Mouse (Mus musculus): ENCODE measurements at regions not wholly inside any gene's neighbourhood (a gene's known extent, or its start where the extent isn't known, plus 50 kb on each side); places are given as distances from the start of the nearest gene placed in this dataset.

DNA sequence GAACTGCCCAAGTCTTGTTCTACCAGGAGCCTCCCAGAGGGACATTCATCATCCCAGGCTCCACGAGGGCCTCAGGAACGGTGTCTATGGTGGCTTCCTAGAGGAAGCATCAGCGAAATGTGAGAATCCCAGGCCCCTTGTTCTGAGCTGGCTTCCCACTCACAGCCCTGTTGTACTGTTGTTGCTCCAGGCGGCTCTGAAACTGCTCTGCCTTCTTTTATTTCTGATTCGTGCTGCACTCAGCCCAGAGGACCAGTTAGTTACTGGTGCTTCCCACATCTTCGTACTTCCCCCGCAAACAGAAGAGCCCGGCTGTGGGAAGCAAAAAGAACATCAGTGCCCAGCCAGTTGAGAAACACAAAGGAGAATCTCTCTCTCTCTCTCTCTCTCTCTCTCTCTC, 202.3 kb downstream of the Diras2 start:
- no peak for TF ChIP-seq CTCF (IDR thresholded peaks at IDR 0.05; ENCODE audit: insufficient read depth, low read depth, low read length)
- TF ChIP-seq POLR2A (IDR thresholded peaks at IDR 0.05; ENCODE audit: insufficient read depth, low read depth, low read length): no peak
- H3K4me3 ChIP-seq (ENCODE audit: insufficient read depth, low read depth, low read length): no peak overlapping the region
- H3K27ac ChIP-seq (ENCODE audit: insufficient read depth, low read depth, low read length): no peak overlapping the region
- 34% methylated on average over 8 of the region's 8 CpGs for WGBS
- peaks cover 5% of the 10 kb centered on the region; the same call in 1 of the 2 replicates for H3K4me1 ChIP-seq (ENCODE audit: control insufficient read depth, insufficient read depth, low read length)

- TF ChIP-seq CTCF (IDR thresholded peaks at IDR 0.05; ENCODE audit: insufficient read depth, low read depth, low read length) (no peak), POLR2A (IDR thresholded peaks at IDR 0.05; ENCODE audit: insufficient read depth, low read depth, low read length) (no peak)
- no peak overlapping the region for H3K4me3 ChIP-seq (ENCODE audit: insufficient read depth, low read depth, low read length)
- 89% methylated on average over 5 of the region's 5 CpGs for WGBS
- H3K4me1 ChIP-seq (ENCODE audit: control insufficient read depth, insufficient read depth, low read length): peaks cover 8% of the 10 kb centered on the region; the same call in 1 of the 2 replicates
- no peak overlapping the region for H3K27ac ChIP-seq (ENCODE audit: insufficient read depth, low read depth, low read length)
Observed at GRCm38 (mm10) chr13:52331068-52331467, 200.0 kb downstream of the Diras2 start.

GRCm38 (mm10) chr13:52334962-52335361, 196.1 kb downstream of the Diras2 start:
- TF ChIP-seq CTCF (IDR thresholded peaks at IDR 0.05; ENCODE audit: insufficient read depth, low read depth, low read length) (no peak), POLR2A (IDR thresholded peaks at IDR 0.05; ENCODE audit: insufficient read depth, low read depth, low read length) (no peak)
- Histone ChIP-seq H3K4me3 (ENCODE audit: insufficient read depth, low read depth, low read length) (no peak overlapping the region), H3K27ac (ENCODE audit: insufficient read depth, low read depth, low read length) (no peak overlapping the region), H3K4me1 (ENCODE audit: control insufficient read depth, insufficient read depth, low read length) (0 out of 2 replicates have a peak, but pooled peaks cover 3% of the 10 kb centered on the region)
- 71% methylated on average over 3 of the region's 3 CpGs for WGBS

- H3K27ac ChIP-seq (ENCODE audit: insufficient read depth, low read depth, low read length): no peak overlapping the region
- no peak overlapping the region for H3K4me3 ChIP-seq (ENCODE audit: insufficient read depth, low read depth, low read length)
- WGBS: 87% methylated on average over 7 of the region's 7 CpGs
- H3K4me1 ChIP-seq (ENCODE audit: control insufficient read depth, insufficient read depth, low read length): 0 out of 2 replicates have a peak, but pooled peaks cover 3% of the 10 kb centered on the region
- TF ChIP-seq CTCF (IDR thresholded peaks at IDR 0.05; ENCODE audit: insufficient read depth, low read depth, low read length) (no peak), POLR2A (IDR thresholded peaks at IDR 0.05; ENCODE audit: insufficient read depth, low read depth, low read length) (no peak)
Observed at GRCm38 (mm10) chr13:52337936-52338335, 193.1 kb downstream of the Diras2 start.

DNA sequence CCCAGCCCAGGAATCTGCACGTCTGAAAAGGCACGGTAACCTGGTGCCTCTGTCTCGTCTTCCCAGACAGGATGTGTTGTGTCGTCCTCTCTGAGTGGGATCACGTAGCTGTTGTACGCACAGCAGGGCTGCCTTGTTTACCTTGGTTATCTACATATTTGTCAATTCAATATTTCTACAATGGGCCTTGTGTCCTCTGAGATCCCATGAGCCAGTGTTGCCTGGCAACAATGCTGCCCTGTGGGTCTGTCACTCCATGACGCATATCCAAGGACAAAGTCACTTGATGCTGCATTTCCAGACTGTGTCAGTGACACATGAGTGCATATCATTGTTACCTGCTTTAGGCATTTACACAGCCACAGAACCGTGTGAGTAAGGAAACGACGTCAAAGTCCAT, 191.9 kb downstream of the Diras2 start:
- H3K4me1 ChIP-seq (ENCODE audit: control insufficient read depth, insufficient read depth, low read length): 0 out of 2 replicates have a peak, but pooled peaks cover 3% of the 10 kb centered on the region
- H3K4me3 ChIP-seq (ENCODE audit: insufficient read depth, low read depth, low read length): no peak overlapping the region
- no peak for TF ChIP-seq POLR2A (IDR thresholded peaks at IDR 0.05; ENCODE audit: insufficient read depth, low read depth, low read length)
- TF ChIP-seq CTCF (IDR thresholded peaks at IDR 0.05; ENCODE audit: insufficient read depth, low read depth, low read length): no peak
- 78% methylated on average over 10 of the region's 10 CpGs for WGBS
- no peak overlapping the region for H3K27ac ChIP-seq (ENCODE audit: insufficient read depth, low read depth, low read length)

DNA sequence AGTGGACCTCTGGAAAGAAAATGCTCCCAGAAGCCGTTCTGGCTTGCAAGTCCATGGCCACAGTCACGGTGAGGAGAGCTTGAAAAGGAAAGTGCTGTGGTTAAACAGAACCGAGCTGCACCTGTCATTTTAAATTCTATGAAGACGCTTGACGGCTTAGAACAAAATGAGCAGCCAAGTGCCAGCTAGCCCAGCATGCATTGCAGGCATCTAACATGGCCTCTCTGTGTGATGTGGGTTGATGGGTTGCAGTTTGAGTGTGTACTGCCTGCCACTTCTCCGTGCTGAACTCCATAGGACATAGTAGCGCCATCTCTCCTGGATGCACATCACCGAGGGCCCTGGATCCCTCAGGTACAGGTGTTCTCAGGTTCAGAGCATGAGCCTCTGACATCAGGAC, 189.1 kb downstream of the Diras2 start:
- no peak overlapping the region for H3K4me3 ChIP-seq (ENCODE audit: insufficient read depth, low read depth, low read length)
- no peak overlapping the region for H3K27ac ChIP-seq (ENCODE audit: insufficient read depth, low read depth, low read length)
- 89% methylated on average over 8 of the region's 8 CpGs for WGBS
- no peak for TF ChIP-seq POLR2A (IDR thresholded peaks at IDR 0.05; ENCODE audit: insufficient read depth, low read depth, low read length)
- TF ChIP-seq CTCF (IDR thresholded peaks at IDR 0.05; ENCODE audit: insufficient read depth, low read depth, low read length): no peak
- peaks cover 7% of the 10 kb centered on the region for H3K4me1 ChIP-seq (ENCODE audit: control insufficient read depth, insufficient read depth, low read length)

DNA sequence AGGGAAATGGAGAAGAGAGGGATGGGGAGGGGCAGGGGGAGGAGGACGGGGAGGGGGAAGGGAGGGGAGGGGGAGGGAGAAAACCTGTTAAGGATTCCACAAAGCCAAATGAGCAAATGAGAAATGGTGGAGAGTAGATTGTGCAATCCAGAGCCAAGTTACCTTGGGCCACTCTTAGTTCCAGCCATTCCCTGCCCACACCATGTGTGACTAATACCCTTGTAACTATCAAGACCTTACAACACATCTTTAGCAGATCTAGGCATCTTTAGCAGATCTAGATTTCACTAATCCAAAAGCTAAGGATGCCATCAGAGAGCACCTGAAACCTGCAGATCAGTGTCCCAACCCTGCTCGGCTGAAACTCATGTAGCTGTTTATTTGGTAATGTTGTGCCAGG, 186.7 kb downstream of the Diras2 start:
- Histone ChIP-seq H3K4me3 (ENCODE audit: insufficient read depth, low read depth, low read length) (no peak overlapping the region), H3K27ac (ENCODE audit: insufficient read depth, low read depth, low read length) (no peak overlapping the region), H3K4me1 (ENCODE audit: control insufficient read depth, insufficient read depth, low read length) (peaks cover 7% of the 10 kb centered on the region)
- 92% methylated on average over 2 of the region's 2 CpGs for WGBS
- TF ChIP-seq POLR2A (IDR thresholded peaks at IDR 0.05; ENCODE audit: insufficient read depth, low read depth, low read length) (no peak), CTCF (IDR thresholded peaks at IDR 0.05; ENCODE audit: insufficient read depth, low read depth, low read length) (no peak)

- Histone ChIP-seq H3K4me1 (ENCODE audit: control insufficient read depth, insufficient read depth, low read length) (peaks cover 7% of the 10 kb centered on the region), H3K27ac (ENCODE audit: insufficient read depth, low read depth, low read length) (no peak overlapping the region), H3K4me3 (ENCODE audit: insufficient read depth, low read depth, low read length) (no peak overlapping the region)
- 95% methylated on average over 3 of the region's 3 CpGs for WGBS
- no peak for TF ChIP-seq POLR2A (IDR thresholded peaks at IDR 0.05; ENCODE audit: insufficient read depth, low read depth, low read length)
- no peak for TF ChIP-seq CTCF (IDR thresholded peaks at IDR 0.05; ENCODE audit: insufficient read depth, low read depth, low read length)
Observed at GRCm38 (mm10) chr13:52344853-52345252, 186.2 kb downstream of the Diras2 start.

DNA sequence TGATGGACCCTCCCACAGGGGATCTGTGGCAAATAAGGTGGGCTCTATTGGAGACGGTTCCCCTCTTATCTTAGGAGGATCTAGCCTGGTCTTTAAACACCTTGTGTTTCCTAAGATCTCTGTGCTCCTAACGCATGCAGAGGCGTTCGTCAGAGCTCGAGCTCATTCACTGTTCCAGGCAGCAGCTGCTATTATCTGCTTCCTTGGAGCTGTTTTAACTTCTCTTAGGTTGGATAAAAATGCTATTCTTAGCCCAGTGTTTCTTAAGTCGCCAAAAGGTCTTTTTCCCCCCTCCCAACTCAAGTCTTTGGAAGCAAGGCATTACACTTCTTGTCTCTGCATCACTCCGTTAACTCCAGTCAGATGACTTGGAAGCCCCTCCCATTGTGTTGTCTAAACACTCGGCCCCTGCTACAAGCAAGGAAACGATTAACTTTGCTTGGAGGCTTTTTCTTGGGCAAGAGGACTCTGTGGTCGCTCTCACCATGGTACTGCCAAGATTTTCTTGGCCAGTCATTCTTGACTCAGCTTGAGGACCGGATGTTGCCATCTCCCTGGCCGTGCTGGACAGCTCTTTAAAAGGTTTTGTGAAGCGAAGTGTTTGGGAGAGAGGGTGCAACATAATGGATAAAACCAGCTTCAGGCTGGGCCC, 185.6 kb downstream of the Diras2 start:
- H3K27ac ChIP-seq (ENCODE audit: insufficient read depth, low read depth, low read length): no peak overlapping the region
- H3K4me3 ChIP-seq (ENCODE audit: insufficient read depth, low read depth, low read length): no peak overlapping the region
- WGBS: 22% methylated on average over 13 of the region's 13 CpGs
- TF ChIP-seq POLR2A (IDR thresholded peaks at IDR 0.05; ENCODE audit: insufficient read depth, low read depth, low read length) (no peak), CTCF (IDR thresholded peaks at IDR 0.05; ENCODE audit: insufficient read depth, low read depth, low read length) (no peak)
- peaks cover 7% of the 10 kb centered on the region for H3K4me1 ChIP-seq (ENCODE audit: control insufficient read depth, insufficient read depth, low read length)

Measured in olfactory bulb, adult 2 months (tissue).